Comparison of ENCODE assay signal across 8 mouse cellular contexts in genomic region chr15:99705440-99706048, GRCm38 (mm10). TPM values are rescaled to one million over a fixed set of nuclear protein-coding genes. Genes with fewer than 3 reads are reported as not detected.
DNase-seq lines count a peak whose midpoint lies in the region; ATAC-seq and TF ChIP-seq lines count a peak whose summit lies in the region.

Gm17349 (minus strand) TSS chr15:99705490.

- peak; percentile 93 for TF ChIP-seq CTCF in liver, postnatal 0 days (IDR thresholded peaks at IDR 0.05; ENCODE audit: low read depth)

- peak within 1 kb of the TSS; percentile 49 for H3K9ac ChIP-seq in intestine, embryonic 16.5 days (ENCODE audit: low read depth, low read length)
- no peak within 1 kb of the TSS for H3K9ac ChIP-seq in liver, postnatal 0 days (replicated peaks)
- H3K9ac ChIP-seq in neural tube, embryonic 14.5 days (replicated peaks; ENCODE audit: low read depth, low read length), result peak within 1 kb of the TSS; percentile 98

- peak within 1 kb of the TSS; percentile 15 for H3K4me3 ChIP-seq in intestine, embryonic 16.5 days (ENCODE audit: low read length)
- no peak within 1 kb of the TSS for H3K4me3 ChIP-seq in liver, postnatal 0 days (ENCODE audit: low read depth, low read length)
- H3K4me3 ChIP-seq in neural tube, embryonic 14.5 days (ENCODE audit: low read depth, low read length), result peak within 1 kb of the TSS; percentile 78

- intact Hi-C loops in gastrocnemius, postnatal 36 days (cut with DNase I), result no loop called here

- DNase-seq in CD4-positive helper T cell, adult 2 months (ENCODE audit: low read depth, low spot score), result peak; percentile 66
- DNase-seq in NIH3T3 (ENCODE audit: low read depth), result peak; percentile 90
- DNase-seq in cerebellum, postnatal 10 days, result peak; percentile 69 to 81
- DNase-seq in gastrocnemius, postnatal 36 days, result peak; percentile 45 to 49
- DNase-seq in liver, postnatal 0 days, result peak; percentile 80
- no peak for DNase-seq in urinary bladder, postnatal 10 days (ENCODE audit: low spot score)

- peak within 1 kb of the TSS; percentile 73 for H3K27ac ChIP-seq in intestine, embryonic 16.5 days (ENCODE audit: low read length)
- no peak within 1 kb of the TSS for H3K27ac ChIP-seq in liver, postnatal 0 days (ENCODE audit: low read depth)
- H3K27ac ChIP-seq in neural tube, embryonic 14.5 days (ENCODE audit: low read depth, low read length), result peak within 1 kb of the TSS; percentile 99

- H3K4me1 ChIP-seq in intestine, embryonic 16.5 days (ENCODE audit: control insufficient read depth, insufficient read depth, low read length), result peaks cover 33% of the 10 kb centered on the region
- H3K4me1 ChIP-seq in liver, postnatal 0 days (ENCODE audit: insufficient read depth), result peaks cover 12% of the 10 kb centered on the region
- peaks cover 24% of the 10 kb centered on the region for H3K4me1 ChIP-seq in neural tube, embryonic 14.5 days (ENCODE audit: control insufficient read depth, insufficient read depth, low read length)

- peaks cover 18% of the 10 kb centered on the region for H3K36me3 ChIP-seq in intestine, embryonic 16.5 days (ENCODE audit: control insufficient read depth, insufficient read depth, low read length)
- peaks cover 34% of the 10 kb centered on the region for H3K36me3 ChIP-seq in liver, postnatal 0 days (replicated peaks; ENCODE audit: insufficient read depth, low read length)
- peaks cover 50% of the 10 kb centered on the region for H3K36me3 ChIP-seq in neural tube, embryonic 14.5 days (ENCODE audit: control insufficient read depth, insufficient read depth, low read length)

- ATAC-seq in intestine, embryonic 16.5 days, result no peak
- no peak for ATAC-seq in liver, postnatal 0 days
- no peak for ATAC-seq in neural tube, embryonic 14.5 days (ENCODE audit: low read depth)

- no peak for TF ChIP-seq EP300 in liver, postnatal 0 days (IDR thresholded peaks at IDR 0.05; ENCODE audit: low read depth)

- H3K9me3 ChIP-seq in intestine, embryonic 16.5 days (ENCODE audit: control insufficient read depth, low read length), result no peaks in the 10 kb centered on the region
- no peaks in the 10 kb centered on the region for H3K9me3 ChIP-seq in liver, postnatal 0 days (ENCODE audit: low read length)
- no peaks in the 10 kb centered on the region for H3K9me3 ChIP-seq in neural tube, embryonic 14.5 days (ENCODE audit: control insufficient read depth, low read length)

- no peaks in the 10 kb centered on the region for H3K27me3 ChIP-seq in intestine, embryonic 16.5 days (replicated peaks; ENCODE audit: control insufficient read depth, insufficient read depth, low read length)
- H3K27me3 ChIP-seq in liver, postnatal 0 days (ENCODE audit: insufficient read depth, low read length), result no peaks in the 10 kb centered on the region
- no peaks in the 10 kb centered on the region for H3K27me3 ChIP-seq in neural tube, embryonic 14.5 days (ENCODE audit: control insufficient read depth, insufficient read depth, low read length)

- WGBS in intestine, embryonic 16.5 days, result 65% methylated on average over 11 of the region's 11 CpGs
- 64% methylated on average over 11 of the region's 11 CpGs for WGBS in liver, postnatal 0 days (ENCODE audit: insufficient replicate concordance)
- WGBS in neural tube, embryonic 14.5 days, result 64% methylated on average over 10 of the region's 11 CpGs

- H3K4me2 ChIP-seq in intestine, embryonic 16.5 days (ENCODE audit: low read depth, low read length), result peak within 1 kb of the TSS; percentile 35
- H3K4me2 ChIP-seq in liver, postnatal 0 days (ENCODE audit: low read depth, low read length), result no peak within 1 kb of the TSS
- peak within 1 kb of the TSS; percentile 99 for H3K4me2 ChIP-seq in neural tube, embryonic 14.5 days (ENCODE audit: low read depth, low read length)

RNA-seq across cellular contexts. Expression of gene Gm17349, which starts in this region (rescaled TPM):
- 1 to 10 TPM in 1 of 2 experiments, not detected in 1; 1.2 TPM for total RNA-seq in gastrocnemius, postnatal 36 days (2021)
- not detected in 2 replicates for polyA plus RNA-seq in intestine, embryonic 16.5 days (2015; fragmentation: Nextera tagmentation; extraction: Ambion mirVana)
- polyA plus RNA-seq in liver, postnatal 0 days (2015; fragmentation: Nextera tagmentation; extraction: Ambion mirVana), result 1.3 and 2.9 TPM in 2 replicates
- not detected in 2 replicates for polyA plus RNA-seq in neural tube, embryonic 14.5 days (2014; fragmentation: Nextera tagmentation; extraction: Ambion mirVana)
